Comparison of ENCODE assay signal across 12 mouse cellular contexts in the genomic region with DNA sequence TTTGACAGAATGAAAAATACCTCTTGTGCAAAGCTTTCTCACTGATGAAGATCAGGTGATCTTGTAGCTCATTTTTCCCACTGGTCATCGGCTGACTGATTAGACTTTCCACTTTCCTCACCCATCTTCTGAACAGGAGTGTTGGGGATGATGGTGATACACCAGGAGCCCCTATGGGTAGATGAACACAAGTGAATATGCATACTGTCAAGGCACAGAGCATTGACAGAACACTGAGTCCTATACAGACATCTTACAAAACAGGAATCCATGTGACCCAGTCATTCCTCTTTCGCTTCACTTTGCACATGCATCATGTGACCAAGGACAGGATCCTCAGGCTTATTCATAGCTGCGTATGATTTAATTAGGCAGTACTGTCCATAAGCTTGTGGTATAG. TPM values are rescaled to one million over a fixed set of nuclear protein-coding genes. Genes with fewer than 3 reads are reported as not detected.
"Had no signal": no experiment of that assay in that cellular context is flagged by ENCODE, and none has a peak within 500 bp of the region (broad histone marks: within the 10 kb centered on the region; RNA-seq: fewer than 3 reads in every experiment).

A gene (minus strand): TSS at position 101 of the 400 bp plus-strand sequence.

RNA-seq across cellular contexts. Expression of the gene that starts here (rescaled TPM):
- total RNA-seq: liver, adult 2 months; megakaryocyte, adult 5-6 weeks; megakaryocyte-erythroid progenitor cell, adult 5-6 weeks; monocyte, adult 5-6 weeks had no signal
- polyA plus RNA-seq: liver, adult 2 months; liver, embryonic 11.5 days; liver, embryonic 12.5 days; liver, embryonic 13.5 days; liver, embryonic 15.5 days; liver, embryonic 16.5 days; liver, postnatal 0 days; macrophage; myocyte had no signal
